Mouse (Mus musculus) spleen, embryonic (tissue): ENCODE data around the gene Notch2.

ENCODE experiments used
- CTCF ChIA-PET: fragments of 350-600 bp; sonication (Branson Sonifier 250); formaldehyde crosslinking; loops from one replicate; lab custom pipeline; 2022; lab: Charles Lee

The Notch2 gene

GRCm38 (mm10) chr3:98066434-98066833, 53.1 kb downstream of the Notch2 start:
- CTCF ChIA-PET, result interaction anchor here (0.7 kb wide), 1 partner anchor 61 kb away, joined by 9 read pairs; no protein-coding TSS in a partner anchor

- CTCF ChIA-PET, result no interaction called here
Observed at GRCm38 (mm10) chr3:98067413-98067812, 54.1 kb downstream of the Notch2 start.

GRCm38 (mm10) chr3:98067852-98068491, 54.6 kb downstream of the Notch2 start:
- CTCF ChIA-PET, result no interaction called here

- CTCF ChIA-PET, result interaction anchor here (0.6 kb wide), 1 partner anchor 54 kb away, joined by 5 read pairs; no protein-coding TSS in a partner anchor
Observed at GRCm38 (mm10) chr3:98069161-98069560, 55.8 kb downstream of the Notch2 start.

GRCm38 (mm10) chr3:98069856-98070255, 56.5 kb downstream of the Notch2 start:
- CTCF ChIA-PET, result no interaction called here

- CTCF ChIA-PET, result interaction anchor here (1.0 kb wide), 1 partner anchor 10 kb away, joined by 5 read pairs; no protein-coding TSS in a partner anchor
Observed at GRCm38 (mm10) chr3:98072570-98072969, 59.2 kb downstream of the Notch2 start.

GRCm38 (mm10) chr3:98073545-98073944, 60.2 kb downstream of the Notch2 start:
- CTCF ChIA-PET, result interaction anchor here (1.0 kb wide), 2 partner anchors 9 to 144 kb away, joined by 5 to 11 read pairs; no protein-coding TSS in a partner anchor

- CTCF ChIA-PET, result no interaction called here
Observed at GRCm38 (mm10) chr3:98074622-98075231, 61.4 kb downstream of the Notch2 start.

- CTCF ChIA-PET, result interaction anchor here (0.5 kb wide), 1 partner anchor 10 kb away, joined by 15 read pairs; no protein-coding TSS in a partner anchor
Observed at GRCm38 (mm10) chr3:98077866-98078265, 64.5 kb downstream of the Notch2 start.

- CTCF ChIA-PET, result interaction anchor here (1.2 kb wide), 1 partner anchor 15 kb away, joined by 9 read pairs; no protein-coding TSS in a partner anchor
Observed at GRCm38 (mm10) chr3:98078816-98079215, 65.5 kb downstream of the Notch2 start.

GRCm38 (mm10) chr3:98079601-98080215, 66.4 kb downstream of the Notch2 start:
- CTCF ChIA-PET, result interaction anchor here (1.2 kb wide), 1 partner anchor 14 kb away, joined by 9 read pairs; no protein-coding TSS in a partner anchor

GRCm38 (mm10) chr3:98080630-98081029, 67.3 kb downstream of the Notch2 start:
- CTCF ChIA-PET, result interaction anchor here (0.6 kb wide), 1 partner anchor 395 kb away, joined by 5 read pairs; no protein-coding TSS in a partner anchor

- CTCF ChIA-PET, result interaction anchor here (0.7 kb wide), 2 partner anchors 9 to 29 kb away, joined by 5 read pairs; no protein-coding TSS in a partner anchor
Observed at GRCm38 (mm10) chr3:98082188-98082587, 68.9 kb downstream of the Notch2 start.

- CTCF ChIA-PET, result interaction anchor here (0.7 kb wide), 2 partner anchors 10 to 28 kb away, joined by 5 read pairs; no protein-coding TSS in a partner anchor
Observed at GRCm38 (mm10) chr3:98082972-98083371, 69.6 kb downstream of the Notch2 start.

GRCm38 (mm10) chr3:98084061-98084655, 70.8 kb downstream of the Notch2 start:
- CTCF ChIA-PET, result no interaction called here

GRCm38 (mm10) chr3:98084870-98085269, 71.5 kb downstream of the Notch2 start:
- CTCF ChIA-PET, result no interaction called here

GRCm38 (mm10) chr3:98085812-98086268, 72.5 kb downstream of the Notch2 start:
- CTCF ChIA-PET, result no interaction called here

- CTCF ChIA-PET, result no interaction called here
Observed at GRCm38 (mm10) chr3:98086441-98086840, 73.1 kb downstream of the Notch2 start.

GRCm38 (mm10) chr3:98086860-98087259, 73.5 kb downstream of the Notch2 start:
- CTCF ChIA-PET, result no interaction called here

- CTCF ChIA-PET, result interaction anchor here (0.7 kb wide), 1 partner anchor 10 kb away, joined by 15 read pairs; no protein-coding TSS in a partner anchor
Observed at GRCm38 (mm10) chr3:98087551-98087950, 74.2 kb downstream of the Notch2 start.

- CTCF ChIA-PET, result no interaction called here
Observed at GRCm38 (mm10) chr3:98089702-98090101, 76.4 kb downstream of the Notch2 start.
